Mouse (Mus musculus) thymus, adult 2 months (tissue): Measurements from ENCODE around the gene Ugt1a5.

Experiments
- CTCF ChIP-seq: fragments of 200-500 bp; IDR thresholded peaks from 2 replicates; pipeline ENCODE4 v1.5.1; 2012; ENCODE audit warnings: mild to moderate bottlenecking, control low read depth, low read length, moderate library complexity, borderline replicate concordance; ENCODE audit not compliant: control insufficient read depth, poor library complexity, insufficient read depth; ENCODE audit errors: extremely low read depth
- POLR2A ChIP-seq: fragments of 200-500 bp; IDR thresholded peaks from 2 replicates; pipeline ENCODE4 v1.6.1; 2012; ENCODE audit warnings: mild to moderate bottlenecking, low read length, control low read depth, moderate library complexity; ENCODE audit not compliant: control insufficient read depth, poor library complexity, insufficient read depth; ENCODE audit errors: extremely low read depth

DNA sequence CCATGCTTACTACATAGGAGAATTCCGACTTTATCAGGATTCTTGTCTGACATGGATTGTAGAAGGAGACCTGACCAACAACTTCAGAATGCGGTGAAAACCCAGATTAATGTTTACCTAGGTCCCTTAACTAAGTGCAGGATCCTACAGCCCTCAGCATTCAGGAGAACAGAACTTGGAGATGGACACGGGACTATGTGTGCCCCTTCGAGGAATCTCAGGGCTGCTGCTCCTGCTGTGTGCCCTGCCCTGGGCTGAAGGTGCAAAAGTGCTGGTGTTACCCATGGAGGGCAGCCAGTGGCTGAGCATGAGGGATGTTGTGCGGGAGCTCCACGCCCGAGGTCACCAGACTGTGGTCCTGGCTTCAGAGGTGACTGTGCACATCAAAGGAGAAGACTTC, 34.6 kb downstream of the Ugt1a5 start, which contains the start of gene Ugt1a2:
- TF ChIP-seq CTCF (no peak), POLR2A (no peak)
